Mouse (Mus musculus) liver, embryonic 16.5 days (tissue): ENCODE data around the gene Nr2f2. TPM values are rescaled to one million over a fixed set of nuclear protein-coding genes. Genes with fewer than 3 reads are reported as not detected.

Experiments used
- ATAC-seq: fragments of 200-750 bp; cut with Nextera tagmentation; 2 replicates; pipeline ENCODE4 v1.8.0; 2017; ENCODE audit warnings: low read depth, mild to moderate bottlenecking, moderate number of reproducible peaks, moderate library complexity
- H3K27ac ChIP-seq: fragments of 300-500 bp; sonication (generic); 2 replicates; pipeline ENCODE4 v1.5.1; 2014; ENCODE audit warnings: mild to moderate bottlenecking, low read length
- H3K27me3 ChIP-seq: fragments of 300-500 bp; sonication (generic); 2 replicates; pipeline ENCODE4 v1.6.1; 2014; ENCODE audit warnings: low read depth, low read length, mixed read lengths; ENCODE audit not compliant: control insufficient read depth, insufficient read depth
- H3K36me3 ChIP-seq: fragments of 300-500 bp; sonication (generic); 2 replicates; pipeline ENCODE4 v1.6.1; 2014; ENCODE audit warnings: mild to moderate bottlenecking; ENCODE audit not compliant: control insufficient read depth, insufficient read depth
- H3K4me1 ChIP-seq: fragments of 300-500 bp; sonication (generic); 2 replicates; pipeline ENCODE4 v1.6.1; 2014; ENCODE audit warnings: low read depth, low read length, mixed read lengths; ENCODE audit not compliant: control insufficient read depth
- H3K4me2 ChIP-seq: fragments of 300-500 bp; sonication (generic); 2 replicates; pipeline ENCODE4 v1.6.1; 2014; ENCODE audit warnings: low read depth, low read length, mixed read lengths
- H3K4me3 ChIP-seq: fragments of 300-500 bp; sonication (generic); 2 replicates; pipeline ENCODE4 v1.5.1; 2014; ENCODE audit warnings: low read depth, mild to moderate bottlenecking, low read length
- H3K9ac ChIP-seq: fragments of 300-500 bp; sonication (generic); 2 replicates; pipeline ENCODE4 v1.6.1; 2014; ENCODE audit warnings: low read depth, low read length
- H3K9me3 ChIP-seq: fragments of 300-500 bp; sonication (generic); replicated peaks from 2 replicates; pipeline ENCODE4 v1.6.1; 2016; ENCODE audit warnings: low read length; ENCODE audit not compliant: control insufficient read depth
- WGBS: fragments of 180-500 bp; shearing (Covaris S2); extraction: QIAGEN DNeasy Blood & Tissue Kit; methylation state at CpG from one replicate; pipeline ENCODE4 v1.1.7; 2014; ENCODE audit not compliant: insufficient replicate concordance; 5-methylcytosine and 5-hydroxymethylcytosine counted together
- polyA plus RNA-seq: library from polyadenylated mRNA; unstranded; fragments of >200 nt; fragmentation: Nextera tagmentation; extraction: Ambion mirVana; gene quantifications from 2 replicates; pipeline ENCODE4 v1.2.1, GENCODE M21; 2015

The Nr2f2 gene
- polyA plus RNA-seq, 1 experiment from 2014 or later = 6.2 TPM

- Histone ChIP-seq H3K4me3 (no peak overlapping the region), H3K27me3 (peaks cover 88% of the 10 kb centered on the region), H3K4me1 (no peaks in the 10 kb centered on the region), H3K27ac (no peak overlapping the region), H3K36me3 (no peaks in the 10 kb centered on the region), H3K9ac (no peak overlapping the region), H3K4me2 (no peak overlapping the region), H3K9me3 (no peaks in the 10 kb centered on the region)
- 4% methylated on average over 2 of the region's 2 CpGs for WGBS
- no peak for ATAC-seq
Observed at GRCm38 (mm10) chr7:70327191-70327590, 39.3 kb downstream of the Nr2f2 start.

- WGBS = 5% methylated on average over 21 of the region's 21 CpGs
- Histone ChIP-seq H3K9me3 (no peaks in the 10 kb centered on the region), H3K9ac (no peak overlapping the region), H3K4me1 (no peaks in the 10 kb centered on the region), H3K27ac (no peak overlapping the region), H3K36me3 (no peaks in the 10 kb centered on the region), H3K27me3 (peaks cover 80% of the 10 kb centered on the region), H3K4me3 (no peak overlapping the region), H3K4me2 (no peak overlapping the region)
- ATAC-seq = no peak
Observed at GRCm38 (mm10) chr7:70326176-70327035, 40.1 kb downstream of the Nr2f2 start.

- Histone ChIP-seq H3K4me1 (no peaks in the 10 kb centered on the region), H3K27me3 (peaks cover 71% of the 10 kb centered on the region), H3K36me3 (no peaks in the 10 kb centered on the region), H3K27ac (no peak overlapping the region), H3K9me3 (no peaks in the 10 kb centered on the region), H3K4me2 (no peak overlapping the region), H3K9ac (no peak overlapping the region), H3K4me3 (no peak overlapping the region)
- WGBS = 2% methylated on average over 18 of the region's 18 CpGs
- ATAC-seq = no peak
Observed at GRCm38 (mm10) chr7:70325381-70325780, 41.2 kb downstream of the Nr2f2 start.

DNA sequence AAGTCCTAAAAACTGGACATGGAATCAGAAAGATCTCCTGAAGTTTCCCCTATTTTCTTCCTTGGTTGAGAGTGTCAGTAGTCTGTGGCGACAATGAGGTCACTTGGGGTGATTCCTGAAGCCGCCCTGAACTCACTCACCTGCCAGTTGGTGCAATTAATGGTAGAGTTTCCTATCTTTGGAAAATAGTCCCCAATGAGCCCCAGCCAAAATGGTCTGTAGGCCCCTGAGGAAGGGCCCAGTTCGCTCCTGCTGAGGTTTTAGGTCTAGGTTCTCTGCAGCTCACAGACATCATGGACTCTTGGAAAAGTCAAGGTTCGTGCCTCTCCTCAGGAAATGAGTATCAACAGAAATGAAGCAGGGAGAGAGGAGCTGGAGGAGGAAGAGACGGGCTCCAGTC lies 42.0 kb downstream of the Nr2f2 start:
- no peak for ATAC-seq
- no peak overlapping the region for H3K27ac ChIP-seq
- H3K9ac ChIP-seq = no peak overlapping the region
- no peaks in the 10 kb centered on the region for H3K4me1 ChIP-seq
- no peaks in the 10 kb centered on the region for H3K36me3 ChIP-seq
- H3K4me3 ChIP-seq = no peak overlapping the region
- H3K4me2 ChIP-seq = no peak overlapping the region
- H3K9me3 ChIP-seq = no peaks in the 10 kb centered on the region
- peaks cover 62% of the 10 kb centered on the region for H3K27me3 ChIP-seq
- 6% methylated on average over 5 of the region's 5 CpGs for WGBS

- Histone ChIP-seq H3K4me3 (no peak overlapping the region), H3K36me3 (no peaks in the 10 kb centered on the region), H3K4me2 (no peak overlapping the region), H3K27ac (no peak overlapping the region), H3K9me3 (no peaks in the 10 kb centered on the region), H3K27me3 (peaks cover 57% of the 10 kb centered on the region), H3K9ac (no peak overlapping the region), H3K4me1 (no peaks in the 10 kb centered on the region)
- WGBS = 8% methylated on average over 9 of the region's 9 CpGs
- ATAC-seq = no peak
Observed at GRCm38 (mm10) chr7:70324041-70324440, 42.5 kb downstream of the Nr2f2 start.

DNA sequence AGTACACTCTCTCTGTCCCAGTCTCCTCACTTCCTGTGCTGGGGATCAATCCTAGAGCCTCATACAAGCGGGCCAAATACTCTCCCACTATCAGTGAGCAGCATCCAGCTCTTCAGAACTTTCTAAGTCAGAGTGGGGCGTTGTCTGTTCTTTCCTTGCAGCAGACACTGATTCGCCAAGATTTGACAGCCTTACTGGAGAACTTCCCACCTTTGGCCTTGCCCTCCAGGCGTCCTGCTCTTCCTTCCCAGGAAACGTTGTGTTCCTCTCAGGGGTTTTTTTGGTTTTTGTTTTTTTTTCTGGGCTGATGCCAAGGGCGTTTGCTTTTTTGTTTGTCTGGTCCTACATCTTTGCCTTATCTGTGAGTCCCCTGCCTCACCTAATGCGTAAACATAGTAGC lies 60.8 kb downstream of the Nr2f2 start:
- Histone ChIP-seq H3K4me2 (no peak overlapping the region), H3K36me3 (no peaks in the 10 kb centered on the region), H3K4me1 (no peaks in the 10 kb centered on the region), H3K9ac (no peak overlapping the region), H3K4me3 (no peak overlapping the region), H3K27me3 (no peaks in the 10 kb centered on the region), H3K27ac (no peak overlapping the region), H3K9me3 (no peaks in the 10 kb centered on the region)
- 21% methylated on average over 7 of the region's 7 CpGs for WGBS
- ATAC-seq = no peak

- Histone ChIP-seq H3K9ac (no peak overlapping the region), H3K4me3 (no peak overlapping the region), H3K27ac (no peak overlapping the region), H3K4me1 (no peaks in the 10 kb centered on the region), H3K27me3 (no peaks in the 10 kb centered on the region), H3K36me3 (no peaks in the 10 kb centered on the region), H3K9me3 (no peaks in the 10 kb centered on the region), H3K4me2 (no peak overlapping the region)
- no peak for ATAC-seq
Observed at GRCm38 (mm10) chr7:70304426-70304825, 62.1 kb downstream of the Nr2f2 start.
